Mouse (Mus musculus): ENCODE measurements around the gene Cytl1. TPM values are rescaled to one million over a fixed set of nuclear protein-coding genes. Genes with fewer than 3 reads are reported as not detected.

The Cytl1 gene
- not detected in 2 replicates for total RNA-seq (2017)

GRCm38 (mm10) chr5:37735224-37735623, at the start of gene Cytl1:
Gene Cytl1, plus strand, starts transcription at chr5:37735519.
- no peak for ATAC-seq (replicated peaks in 1 of 2; ENCODE audit: insufficient read depth in 1 of 2, low FRiP score in 2 of 2, low TSS enrichment in 1 of 2, low read depth in 1 of 2, poor library complexity in 2 of 2, severe bottlenecking in 2 of 2)

GRCm38 (mm10) chr5:37692759-37693158, 42.6 kb upstream of the Cytl1 start:
- ATAC-seq (replicated peaks in 1 of 2; ENCODE audit: insufficient read depth in 1 of 2, low FRiP score in 2 of 2, low TSS enrichment in 1 of 2, low read depth in 1 of 2, poor library complexity in 2 of 2, severe bottlenecking in 2 of 2) = no peak

GRCm38 (mm10) chr5:37695773-37696172, 39.5 kb upstream of the Cytl1 start:
- ATAC-seq (replicated peaks in 1 of 2; ENCODE audit: insufficient read depth in 1 of 2, low FRiP score in 2 of 2, low TSS enrichment in 1 of 2, low read depth in 1 of 2, poor library complexity in 2 of 2, severe bottlenecking in 2 of 2) = no peak

GRCm38 (mm10) chr5:37697286-37697685, 38.0 kb upstream of the Cytl1 start:
- ATAC-seq (replicated peaks in 1 of 2; ENCODE audit: insufficient read depth in 1 of 2, low FRiP score in 2 of 2, low TSS enrichment in 1 of 2, low read depth in 1 of 2, poor library complexity in 2 of 2, severe bottlenecking in 2 of 2) = no peak

- no peak for ATAC-seq (replicated peaks in 1 of 2; ENCODE audit: insufficient read depth in 1 of 2, low FRiP score in 2 of 2, low TSS enrichment in 1 of 2, low read depth in 1 of 2, poor library complexity in 2 of 2, severe bottlenecking in 2 of 2)
Observed at GRCm38 (mm10) chr5:37699757-37700156, 35.6 kb upstream of the Cytl1 start.

- no peak for ATAC-seq (replicated peaks in 1 of 2; ENCODE audit: insufficient read depth in 1 of 2, low FRiP score in 2 of 2, low TSS enrichment in 1 of 2, low read depth in 1 of 2, poor library complexity in 2 of 2, severe bottlenecking in 2 of 2)
Observed at GRCm38 (mm10) chr5:37704962-37705361, 30.4 kb upstream of the Cytl1 start.

GRCm38 (mm10) chr5:37708124-37708523, 27.2 kb upstream of the Cytl1 start:
- no peak for ATAC-seq (replicated peaks in 1 of 2; ENCODE audit: insufficient read depth in 1 of 2, low FRiP score in 2 of 2, low TSS enrichment in 1 of 2, low read depth in 1 of 2, poor library complexity in 2 of 2, severe bottlenecking in 2 of 2)

- ATAC-seq (replicated peaks in 1 of 2; ENCODE audit: insufficient read depth in 1 of 2, low FRiP score in 2 of 2, low TSS enrichment in 1 of 2, low read depth in 1 of 2, poor library complexity in 2 of 2, severe bottlenecking in 2 of 2) = no peak
Observed at GRCm38 (mm10) chr5:37709257-37709904, 25.9 kb upstream of the Cytl1 start.

- ATAC-seq (replicated peaks in 1 of 2; ENCODE audit: insufficient read depth in 1 of 2, low FRiP score in 2 of 2, low TSS enrichment in 1 of 2, low read depth in 1 of 2, poor library complexity in 2 of 2, severe bottlenecking in 2 of 2) = peak; percentile 36 to 37; a peak in 2 of 4 replicates
Observed at GRCm38 (mm10) chr5:37716505-37717372, 18.6 kb upstream of the Cytl1 start, which contains the start of gene Stk32b. Gene Stk32b, minus strand, starts transcription at chr5:37717171.

- ATAC-seq (replicated peaks in 1 of 2; ENCODE audit: insufficient read depth in 1 of 2, low FRiP score in 2 of 2, low TSS enrichment in 1 of 2, low read depth in 1 of 2, poor library complexity in 2 of 2, severe bottlenecking in 2 of 2) = no peak
Observed at GRCm38 (mm10) chr5:37717384-37717963, 17.8 kb upstream of the Cytl1 start.

GRCm38 (mm10) chr5:37720670-37721069, 14.6 kb upstream of the Cytl1 start:
- ATAC-seq (replicated peaks in 1 of 2; ENCODE audit: insufficient read depth in 1 of 2, low FRiP score in 2 of 2, low TSS enrichment in 1 of 2, low read depth in 1 of 2, poor library complexity in 2 of 2, severe bottlenecking in 2 of 2) = no peak

GRCm38 (mm10) chr5:37725220-37725886, 10.0 kb upstream of the Cytl1 start:
- ATAC-seq (replicated peaks in 1 of 2; ENCODE audit: insufficient read depth in 1 of 2, low FRiP score in 2 of 2, low TSS enrichment in 1 of 2, low read depth in 1 of 2, poor library complexity in 2 of 2, severe bottlenecking in 2 of 2) = no peak

- ATAC-seq (replicated peaks in 1 of 2; ENCODE audit: insufficient read depth in 1 of 2, low FRiP score in 2 of 2, low TSS enrichment in 1 of 2, low read depth in 1 of 2, poor library complexity in 2 of 2, severe bottlenecking in 2 of 2) = no peak
Observed at GRCm38 (mm10) chr5:37730781-37731180, 4.5 kb upstream of the Cytl1 start.

GRCm38 (mm10) chr5:37736213-37736612, 894 bp downstream of the Cytl1 start:
- no peak for ATAC-seq (replicated peaks in 1 of 2; ENCODE audit: insufficient read depth in 1 of 2, low FRiP score in 2 of 2, low TSS enrichment in 1 of 2, low read depth in 1 of 2, poor library complexity in 2 of 2, severe bottlenecking in 2 of 2)

GRCm38 (mm10) chr5:37743889-37744707, 8.8 kb downstream of the Cytl1 start:
- no peak for ATAC-seq (replicated peaks in 1 of 2; ENCODE audit: insufficient read depth in 1 of 2, low FRiP score in 2 of 2, low TSS enrichment in 1 of 2, low read depth in 1 of 2, poor library complexity in 2 of 2, severe bottlenecking in 2 of 2)

- 0 out of 4 replicates have a peak, but pooled peaks have one; percentile 14 to 36 for ATAC-seq (replicated peaks in 1 of 2; ENCODE audit: insufficient read depth in 1 of 2, low FRiP score in 2 of 2, low TSS enrichment in 1 of 2, low read depth in 1 of 2, poor library complexity in 2 of 2, severe bottlenecking in 2 of 2)
Observed at GRCm38 (mm10) chr5:37752027-37752967, 17.0 kb downstream of the Cytl1 start.

Measured in hematopoietic stem cell, adult 5-6 weeks (primary cell).